In genomic region chr8:92959779-92960178, GRCm38 (mm10) we compare ENCODE assay signal across 10 mouse cellular contexts. TPM values are rescaled to one million over a fixed set of nuclear protein-coding genes. Genes with fewer than 3 reads are reported as not detected.
DNase-seq lines count a peak whose midpoint lies in the region; ATAC-seq lines count a peak whose summit lies in the region.
"Had no signal": no experiment of that assay in that cellular context is flagged by ENCODE, and none has a peak within 500 bp of the region (broad histone marks: within the 10 kb centered on the region; RNA-seq: fewer than 3 reads in every experiment).

TSS of gene Slc6a2 (plus strand) at chr8:92960079.

- peak within 1 kb of the TSS; percentile 67 for H3K4me2 ChIP-seq in neural tube, embryonic 11.5 days (ENCODE audit: low read depth)
- H3K4me2 ChIP-seq in limb, embryonic 12.5 days: peak within 1 kb of the TSS; percentile 86

- H3K27ac ChIP-seq in heart, embryonic 10.5 days: 0 out of 2 replicates have a peak within 1 kb of the TSS, but pooled peaks have one; percentile 12
- no peak within 1 kb of the TSS for H3K27ac ChIP-seq in neural tube, embryonic 11.5 days (ENCODE audit: low read depth, low read length)
- H3K27ac ChIP-seq in limb, embryonic 12.5 days: no peak within 1 kb of the TSS

- 62% methylated on average over 10 of the region's 10 CpGs for WGBS in heart, embryonic 10.5 days
- WGBS in neural tube, embryonic 11.5 days: 72% methylated on average over 10 of the region's 10 CpGs
- WGBS in limb, embryonic 12.5 days: 66% methylated on average over 10 of the region's 10 CpGs

- peak within 1 kb of the TSS; percentile 63 for H3K4me3 ChIP-seq in heart, embryonic 10.5 days
- peak within 1 kb of the TSS; percentile 41 for H3K4me3 ChIP-seq in neural tube, embryonic 11.5 days (ENCODE audit: low read depth, low read length)
- peak within 1 kb of the TSS; percentile 47 for H3K4me3 ChIP-seq in limb, embryonic 12.5 days (replicated peaks)
- H3K4me3 ChIP-seq: myocyte had no signal

- H3K36me3 ChIP-seq in heart, embryonic 10.5 days: no peaks in the 10 kb centered on the region
- no peaks in the 10 kb centered on the region for H3K36me3 ChIP-seq in neural tube, embryonic 11.5 days (ENCODE audit: control insufficient read depth, insufficient read depth, low read length)
- no peaks in the 10 kb centered on the region for H3K36me3 ChIP-seq in limb, embryonic 12.5 days

- peaks cover 17% of the 10 kb centered on the region for H3K4me1 ChIP-seq in heart, embryonic 10.5 days
- H3K4me1 ChIP-seq in neural tube, embryonic 11.5 days (ENCODE audit: control insufficient read depth, insufficient read depth, low read length): peaks cover 6% of the 10 kb centered on the region; the same call in 1 of the 2 replicates
- H3K4me1 ChIP-seq in limb, embryonic 12.5 days (replicated peaks): peaks cover 13% of the 10 kb centered on the region

- H3K27me3 ChIP-seq in heart, embryonic 10.5 days (ENCODE audit: insufficient read depth, poor library complexity, severe bottlenecking): peaks cover 89% of the 10 kb centered on the region
- peaks cover 30% of the 10 kb centered on the region for H3K27me3 ChIP-seq in neural tube, embryonic 11.5 days (ENCODE audit: control insufficient read depth, insufficient read depth, low read length)
- H3K27me3 ChIP-seq in limb, embryonic 12.5 days: peaks cover 72% of the 10 kb centered on the region

- no peak for DNase-seq in heart, embryonic 10.5 days (ENCODE audit: low spot score)
- DNase-seq in heart, adult 9 months (ENCODE audit: low spot score in 2 of 2): no peak
- no peak for DNase-seq in neural tube, embryonic 11.5 days (ENCODE audit: low spot score)
- DNase-seq in neural tube, embryonic 10.5 days (ENCODE audit: extremely low spot score, low spot score): no peak
- DNase-seq in right cerebral cortex, postnatal 10 days (ENCODE audit: low spot score in 2 of 2): no peak
- no peak for DNase-seq in right cerebral cortex, adult 2 months (ENCODE audit: low spot score in 2 of 2)
- DNase-seq in kidney, adult 18-20 months: no peak
- DNase-seq: layer of hippocampus, postnatal 36 days had no signal

- no peak for ATAC-seq in neural tube, embryonic 11.5 days (ENCODE audit: insufficient read depth, low FRiP score, low TSS enrichment)
- no peak for ATAC-seq in limb, embryonic 12.5 days (ENCODE audit: insufficient number of reproducible peaks, insufficient read depth, low FRiP score, low TSS enrichment, low read depth)

- H3K9ac ChIP-seq in neural tube, embryonic 11.5 days (ENCODE audit: low read length): peak within 1 kb of the TSS; percentile 35
- peak within 1 kb of the TSS; percentile 47 for H3K9ac ChIP-seq in limb, embryonic 12.5 days (replicated peaks)

- H3K9me3 ChIP-seq in heart, embryonic 10.5 days: no peaks in the 10 kb centered on the region
- H3K9me3 ChIP-seq in neural tube, embryonic 11.5 days (ENCODE audit: control insufficient read depth, low read length): no peaks in the 10 kb centered on the region
- no peaks in the 10 kb centered on the region for H3K9me3 ChIP-seq in limb, embryonic 12.5 days

RNA-seq across cellular contexts. Expression of gene Slc6a2, which starts in this region (rescaled TPM):
- 0.05 and 0.11 TPM in 2 replicates for polyA plus RNA-seq in heart, embryonic 10.5 days (2016; fragmentation: Nextera tagmentation; extraction: Ambion mirVana)
- not detected in 2 replicates for polyA plus RNA-seq in neural tube, embryonic 11.5 days (2014; fragmentation: Nextera tagmentation; extraction: Ambion mirVana)
- 0.04 and 0.09 TPM in 2 replicates for polyA plus RNA-seq in limb, embryonic 12.5 days (2016; fragmentation: Nextera tagmentation; extraction: Ambion mirVana)
